Mouse (Mus musculus): ENCODE results near the gene Sufu.

Gene Sufu

DNA sequence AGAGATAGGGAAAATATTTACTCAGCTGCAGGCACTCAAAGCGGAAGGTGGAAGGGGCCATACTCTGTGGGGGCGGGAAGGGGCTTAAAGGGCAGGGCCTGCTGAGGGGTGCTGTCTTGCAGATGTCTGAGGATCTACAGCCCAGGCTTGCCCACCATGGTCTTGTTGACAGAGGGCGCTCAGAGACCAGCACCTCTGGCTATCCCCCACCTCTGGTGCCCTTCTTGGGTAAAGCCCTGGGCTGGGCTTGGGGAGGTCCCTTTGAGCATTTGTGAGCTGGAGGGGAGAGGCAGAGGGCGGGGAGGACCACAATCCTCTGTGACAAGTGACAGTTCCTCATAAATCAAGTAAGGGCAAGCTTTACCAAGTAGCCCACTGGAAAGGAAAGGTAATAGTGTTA, 136.4 kb downstream of the Sufu start:
- DNase-seq, result no peak

DNA sequence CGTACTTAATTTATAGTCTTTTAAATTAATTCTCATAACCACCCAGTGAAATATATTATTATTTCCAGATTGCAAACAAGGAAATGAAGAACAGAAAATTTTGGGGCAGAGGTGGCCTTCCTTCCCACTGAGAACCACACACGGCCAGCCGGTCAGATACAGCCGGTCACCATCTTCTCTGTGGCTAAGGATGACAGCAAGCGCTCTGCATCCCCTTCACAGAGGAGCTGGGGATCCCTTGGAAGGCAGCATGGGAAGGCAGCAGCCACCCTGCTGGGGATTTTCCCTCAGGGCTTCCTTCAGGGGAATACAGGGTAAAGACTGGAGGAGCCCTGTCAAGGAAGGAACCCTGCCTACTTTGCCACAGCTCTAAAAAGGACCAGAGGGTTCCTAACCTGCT, 136.8 kb downstream of the Sufu start:
- DNase-seq, result no peak

DNA sequence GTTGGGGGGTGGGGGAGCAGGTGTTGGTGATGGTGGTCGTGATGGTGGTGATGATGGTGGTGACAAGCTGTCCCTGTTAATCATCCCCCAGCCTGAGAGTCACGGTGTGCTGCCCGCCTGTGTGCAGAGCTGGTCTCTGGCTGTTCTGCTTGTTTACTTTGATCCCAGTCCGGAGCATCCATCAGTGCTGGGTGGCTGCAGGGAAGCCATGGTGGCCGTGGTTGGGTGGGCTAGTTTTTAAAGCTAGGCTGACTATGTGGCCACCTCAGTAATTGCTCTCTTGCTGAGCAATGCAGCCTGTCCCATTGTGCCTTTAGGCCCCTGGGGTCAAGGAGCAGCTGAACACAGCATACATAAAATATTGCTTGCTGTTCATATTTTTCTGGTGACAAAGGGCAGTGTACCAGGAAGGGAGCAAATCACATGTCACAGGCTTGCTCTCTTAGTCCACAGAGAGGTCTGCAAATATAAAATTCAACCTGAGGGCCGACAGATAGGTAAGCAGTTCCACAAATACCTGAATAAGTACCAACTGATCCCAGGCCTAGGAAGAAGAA, 137.9 kb downstream of the Sufu start:
- DNase-seq, result no peak

DNA sequence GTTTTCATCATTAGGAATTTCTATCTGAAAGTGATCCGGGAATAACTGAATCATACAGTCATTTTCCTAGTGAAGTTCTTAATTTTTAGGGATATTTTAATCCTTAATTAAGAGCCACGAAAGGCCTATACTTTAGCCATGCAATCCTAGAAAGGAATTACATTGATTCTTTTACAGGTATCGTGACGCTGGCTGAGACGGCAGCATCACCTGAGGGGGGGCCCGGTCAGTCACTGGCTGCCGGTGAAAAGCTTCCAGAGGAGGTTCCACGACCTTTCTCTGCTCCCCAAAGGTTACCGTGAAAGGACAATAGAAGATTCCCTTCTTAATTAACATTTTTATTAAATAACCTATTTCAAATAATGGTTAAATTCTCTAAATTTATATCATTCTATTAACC, 140.7 kb downstream of the Sufu start:
- DNase-seq, result no peak

DNA sequence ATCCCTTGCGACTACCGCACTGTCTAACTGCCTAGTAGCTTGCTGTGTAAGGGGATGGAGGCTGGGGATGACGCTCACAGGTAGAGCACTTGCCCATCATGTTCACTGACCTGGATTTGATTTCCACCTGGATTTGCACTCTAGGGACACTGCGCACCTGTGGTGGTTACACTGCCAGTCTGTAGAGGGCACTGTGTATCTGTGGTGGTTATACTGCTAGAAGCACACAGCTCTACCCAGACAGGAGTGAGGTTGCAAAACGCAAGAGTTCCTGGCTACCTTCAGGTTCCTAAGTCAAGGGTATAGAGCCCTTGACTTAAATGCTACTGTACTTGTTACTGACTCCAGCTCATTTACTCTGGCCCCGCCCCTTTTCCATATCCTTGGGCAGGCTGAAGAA, 141.5 kb downstream of the Sufu start:
- no peak for DNase-seq
